Mouse (Mus musculus): ENCODE results near the gene Fam3c. TPM values are rescaled to one million over a fixed set of nuclear protein-coding genes. Genes with fewer than 3 reads are reported as not detected.

The Fam3c gene
- polyA plus RNA-seq, 1 experiment from 2014 or later: 18.5 TPM

DNA sequence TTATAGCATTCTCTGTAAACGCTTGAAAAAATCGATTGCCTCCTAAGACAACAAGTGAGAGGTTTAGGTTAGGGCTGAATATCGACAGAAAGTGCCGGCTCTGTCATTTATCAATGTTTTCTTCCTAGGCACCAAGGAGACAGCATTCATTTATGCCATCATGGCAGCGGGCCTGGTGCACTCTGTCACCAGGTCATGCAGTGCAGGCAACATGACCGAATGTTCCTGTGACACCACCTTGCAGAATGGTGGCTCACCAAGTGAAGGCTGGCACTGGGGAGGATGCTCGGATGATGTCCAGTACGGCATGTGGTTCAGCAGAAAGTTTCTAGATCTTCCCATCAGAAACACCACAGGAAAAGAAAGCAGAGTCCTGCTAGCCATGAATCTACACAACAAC lies 65.3 kb downstream of the Fam3c start:
- ATAC-seq (ENCODE audit: low read depth): no peak
- Histone ChIP-seq H3K4me1 (ENCODE audit: control insufficient read depth, low read depth, low read length) (no peaks in the 10 kb centered on the region; the same call in none of the 2 replicates), H3K4me3 (ENCODE audit: low read depth, low read length) (no peak overlapping the region), H3K27me3 (ENCODE audit: control insufficient read depth, insufficient read depth, low read depth, low read length) (peaks cover 35% of the 10 kb centered on the region), H3K4me2 (ENCODE audit: low read depth, low read length) (no peak overlapping the region), H3K9ac (ENCODE audit: low read depth, low read length) (no peak overlapping the region), H3K36me3 (ENCODE audit: control insufficient read depth, insufficient read depth) (no peaks in the 10 kb centered on the region), H3K9me3 (replicated peaks; ENCODE audit: control insufficient read depth, low read length) (no peaks in the 10 kb centered on the region), H3K27ac (ENCODE audit: low read length) (no peak overlapping the region)
- WGBS (ENCODE audit: insufficient replicate concordance): 56% methylated on average over 8 of the region's 8 CpGs

DNA sequence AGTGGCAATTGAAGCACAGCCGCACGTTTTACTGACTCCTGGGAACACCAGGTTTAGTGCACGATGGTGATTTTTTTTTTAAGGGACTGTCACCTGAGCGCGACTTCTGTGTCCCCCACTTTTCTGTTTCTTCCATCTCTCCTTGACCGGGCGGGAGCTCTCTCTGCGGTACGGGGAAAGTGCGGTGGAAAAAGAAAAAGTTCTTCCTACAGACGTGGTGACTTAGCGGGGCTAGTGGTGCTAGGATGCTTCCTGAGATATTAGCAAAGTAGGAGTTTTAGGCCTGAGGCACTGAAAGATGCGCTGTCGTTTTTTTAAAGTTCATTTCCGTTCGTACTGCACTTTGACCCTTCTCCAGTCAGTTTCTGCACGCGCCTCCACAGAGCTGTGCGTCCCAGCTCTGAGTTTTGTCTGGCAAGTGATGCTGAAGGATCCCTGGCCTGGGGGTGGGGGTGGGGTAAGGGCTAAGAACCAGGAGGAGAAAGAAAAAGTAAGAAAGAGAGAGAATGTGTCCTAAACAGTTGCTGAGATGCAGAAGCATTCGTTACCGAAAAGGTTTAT lies 66.5 kb downstream of the Fam3c start:
- WGBS (ENCODE audit: insufficient replicate concordance): 6% methylated on average over 21 of the region's 21 CpGs
- Histone ChIP-seq H3K4me2 (ENCODE audit: low read depth, low read length) (peak overlapping the region; percentile 55), H3K4me3 (ENCODE audit: low read depth, low read length) (peak overlapping the region; percentile 34), H3K27me3 (ENCODE audit: control insufficient read depth, insufficient read depth, low read depth, low read length) (peaks cover 35% of the 10 kb centered on the region), H3K4me1 (ENCODE audit: control insufficient read depth, low read depth, low read length) (no peaks in the 10 kb centered on the region; the same call in none of the 2 replicates), H3K27ac (ENCODE audit: low read length) (no peak overlapping the region), H3K9me3 (replicated peaks; ENCODE audit: control insufficient read depth, low read length) (no peaks in the 10 kb centered on the region), H3K36me3 (ENCODE audit: control insufficient read depth, insufficient read depth) (no peaks in the 10 kb centered on the region), H3K9ac (ENCODE audit: low read depth, low read length) (no peak overlapping the region)
- ATAC-seq (ENCODE audit: low read depth): no peak

DNA sequence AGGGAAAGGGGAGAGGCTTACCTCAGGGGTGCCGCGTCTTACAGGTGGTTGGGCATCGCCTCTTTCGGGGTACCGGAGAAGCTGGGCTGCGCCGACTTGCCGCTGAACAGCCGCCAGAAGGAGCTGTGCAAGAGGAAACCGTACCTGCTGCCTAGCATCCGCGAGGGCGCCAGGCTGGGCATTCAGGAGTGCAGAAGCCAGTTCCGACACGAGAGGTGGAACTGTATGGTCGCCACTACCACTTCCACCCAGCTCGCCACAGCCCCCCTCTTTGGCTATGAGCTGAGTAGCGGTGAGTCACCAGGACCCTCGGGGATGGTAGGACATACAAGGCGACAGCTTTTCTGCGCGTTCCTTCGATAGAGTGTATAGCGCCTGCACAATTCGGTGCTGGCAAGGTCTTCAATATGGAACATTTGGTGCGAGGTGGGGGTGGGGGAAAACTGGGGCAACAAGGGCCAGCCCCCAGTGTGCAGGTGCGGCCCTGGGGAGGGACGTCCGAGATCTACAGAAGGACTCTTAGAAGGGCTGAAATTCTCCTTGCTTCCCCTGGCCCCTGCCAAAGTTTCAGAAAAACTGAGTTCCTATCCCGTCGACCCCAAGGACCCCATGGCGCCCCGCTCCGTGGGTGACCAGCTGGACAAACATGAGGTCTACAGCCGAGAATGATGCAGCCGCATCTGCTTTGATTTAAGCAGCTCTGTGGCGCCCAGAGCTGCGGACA lies 67.1 kb downstream of the Fam3c start:
- Histone ChIP-seq H3K4me2 (ENCODE audit: low read depth, low read length) (peak overlapping the region; percentile 55), H3K4me3 (ENCODE audit: low read depth, low read length) (peak overlapping the region; percentile 34), H3K9me3 (replicated peaks; ENCODE audit: control insufficient read depth, low read length) (no peaks in the 10 kb centered on the region), H3K27ac (ENCODE audit: low read length) (no peak overlapping the region), H3K27me3 (ENCODE audit: control insufficient read depth, insufficient read depth, low read depth, low read length) (peaks cover 35% of the 10 kb centered on the region), H3K4me1 (ENCODE audit: control insufficient read depth, low read depth, low read length) (no peaks in the 10 kb centered on the region; the same call in none of the 2 replicates), H3K36me3 (ENCODE audit: control insufficient read depth, insufficient read depth) (no peaks in the 10 kb centered on the region), H3K9ac (ENCODE audit: low read depth, low read length) (no peak overlapping the region)
- ATAC-seq (ENCODE audit: low read depth): no peak
- WGBS (ENCODE audit: insufficient replicate concordance): 2% methylated on average over 38 of the region's 38 CpGs

DNA sequence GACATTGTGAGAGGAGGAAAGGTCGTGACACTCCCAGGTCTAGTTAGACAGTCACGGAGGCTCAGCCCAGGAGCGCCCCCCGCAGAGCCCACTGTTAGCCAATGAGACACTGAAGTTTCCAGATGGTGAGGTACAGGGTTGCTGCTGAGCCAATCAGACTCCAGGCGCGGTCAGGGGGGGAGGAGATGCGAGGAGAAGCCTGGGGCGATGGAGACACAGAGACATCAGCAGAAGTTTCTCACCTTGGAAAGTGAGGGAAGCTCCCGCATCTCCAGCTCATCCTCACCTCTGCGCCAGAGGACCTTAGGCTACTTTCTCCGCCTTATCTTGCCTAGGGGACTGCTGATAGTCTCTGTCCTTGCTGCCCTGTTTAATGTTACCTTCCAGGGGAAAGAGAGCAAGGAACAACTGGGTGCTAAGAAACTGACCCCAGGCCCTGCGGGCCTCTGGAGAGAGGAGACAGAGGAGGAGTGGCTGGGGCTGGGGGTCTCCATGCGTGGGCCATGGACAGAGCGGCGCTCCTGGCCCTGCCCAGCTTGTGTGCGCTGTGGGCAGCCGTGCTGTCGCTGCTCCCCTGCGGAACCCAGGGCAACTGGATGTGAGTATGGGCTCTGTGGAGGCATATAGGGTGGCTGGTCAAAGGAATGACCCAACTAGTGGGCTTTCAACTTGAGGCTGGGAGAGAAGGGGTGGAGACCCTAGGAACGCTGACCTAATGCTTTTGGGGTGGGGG lies 67.9 kb downstream of the Fam3c start, which contains the start of gene Wnt16:
Gene Wnt16, plus strand, starts transcription at position 224 of the 733 bp plus-strand sequence.
- Histone ChIP-seq H3K4me1 (ENCODE audit: control insufficient read depth, low read depth, low read length) (no peaks in the 10 kb centered on the region; the same call in none of the 2 replicates), H3K9ac (ENCODE audit: low read depth, low read length) (no peak within 1 kb of the TSS), H3K4me2 (ENCODE audit: low read depth, low read length) (peak within 1 kb of the TSS; percentile 55), H3K27me3 (ENCODE audit: control insufficient read depth, insufficient read depth, low read depth, low read length) (peaks cover 35% of the 10 kb centered on the region), H3K9me3 (replicated peaks; ENCODE audit: control insufficient read depth, low read length) (no peaks in the 10 kb centered on the region), H3K27ac (ENCODE audit: low read length) (no peak within 1 kb of the TSS), H3K4me3 (ENCODE audit: low read depth, low read length) (peak within 1 kb of the TSS; percentile 34), H3K36me3 (ENCODE audit: control insufficient read depth, insufficient read depth) (no peaks in the 10 kb centered on the region)
- WGBS (ENCODE audit: insufficient replicate concordance): 3% methylated on average over 20 of the region's 20 CpGs
- ATAC-seq (ENCODE audit: low read depth): no peak

DNA sequence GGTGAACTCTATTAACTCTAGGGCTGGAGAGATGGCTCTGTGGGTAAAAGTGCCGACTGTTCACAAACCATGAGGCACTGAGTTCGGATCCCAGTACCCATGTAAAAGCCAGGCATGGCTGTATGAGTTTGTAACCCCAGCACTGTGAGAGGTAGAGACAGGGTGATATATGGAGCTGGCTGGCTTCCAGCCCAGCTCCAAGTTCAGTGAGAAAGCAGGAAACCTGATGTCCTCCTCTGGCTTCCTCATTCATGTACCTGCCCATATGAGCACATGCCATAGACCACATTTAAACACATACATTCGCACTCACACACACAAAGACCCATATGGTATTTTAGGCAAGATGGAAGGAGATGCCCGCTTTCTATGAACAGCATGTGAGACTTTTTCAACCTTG lies 73.6 kb downstream of the Fam3c start:
- H3K36me3 ChIP-seq (ENCODE audit: control insufficient read depth, insufficient read depth): no peaks in the 10 kb centered on the region
- H3K4me3 ChIP-seq (ENCODE audit: low read depth, low read length): no peak overlapping the region
- H3K4me1 ChIP-seq (ENCODE audit: control insufficient read depth, low read depth, low read length): no peaks in the 10 kb centered on the region
- no peak overlapping the region for H3K9ac ChIP-seq (ENCODE audit: low read depth, low read length)
- no peak for ATAC-seq (ENCODE audit: low read depth)
- peaks cover 4% of the 10 kb centered on the region for H3K27me3 ChIP-seq (ENCODE audit: control insufficient read depth, insufficient read depth, low read depth, low read length)
- no peak overlapping the region for H3K4me2 ChIP-seq (ENCODE audit: low read depth, low read length)
- 69% methylated on average over 4 of the region's 4 CpGs for WGBS (ENCODE audit: insufficient replicate concordance)
- H3K27ac ChIP-seq (ENCODE audit: low read length): no peak overlapping the region
- no peaks in the 10 kb centered on the region for H3K9me3 ChIP-seq (replicated peaks; ENCODE audit: control insufficient read depth, low read length)

DNA sequence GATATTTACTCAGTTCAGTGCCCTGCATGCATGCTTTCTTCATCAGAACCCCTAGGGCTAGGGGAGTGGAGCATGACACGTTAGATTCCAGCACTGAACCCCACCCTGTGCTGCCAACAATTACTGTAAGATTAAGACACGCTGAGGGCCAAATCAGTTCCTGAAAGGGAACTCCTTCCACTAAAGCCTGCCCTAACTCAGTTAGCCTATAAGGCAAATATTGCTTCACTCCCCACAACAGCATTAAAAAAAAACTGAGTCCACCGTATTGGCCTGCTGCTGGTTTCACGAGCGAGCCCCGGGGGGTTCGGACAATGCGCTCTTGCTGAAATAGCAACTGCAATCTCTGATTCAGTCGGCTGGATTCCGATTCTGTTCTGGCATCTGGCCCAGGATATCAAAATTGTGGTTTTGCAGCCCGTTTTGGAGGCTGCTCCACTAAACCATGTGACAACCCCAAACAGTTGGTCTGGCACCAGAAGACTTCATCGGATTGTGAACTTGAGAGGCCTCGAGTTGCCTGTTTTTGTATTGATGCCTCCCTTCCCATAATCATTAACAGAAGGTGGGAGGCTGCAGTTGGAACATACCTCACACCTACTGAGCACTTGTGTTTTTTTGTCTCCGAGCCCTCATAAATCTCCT lies 75.7 kb downstream of the Fam3c start:
- ATAC-seq (ENCODE audit: low read depth): peak; percentile 74
- no peaks in the 10 kb centered on the region for H3K36me3 ChIP-seq (ENCODE audit: control insufficient read depth, insufficient read depth)
- H3K4me2 ChIP-seq (ENCODE audit: low read depth, low read length): peak overlapping the region; percentile 32
- no peaks in the 10 kb centered on the region for H3K9me3 ChIP-seq (replicated peaks; ENCODE audit: control insufficient read depth, low read length)
- 0 out of 2 replicates have a peak overlapping the region, but pooled peaks have one; percentile 29 for H3K27ac ChIP-seq (ENCODE audit: low read length)
- WGBS (ENCODE audit: insufficient replicate concordance): 50% methylated on average over 14 of the region's 14 CpGs
- H3K4me3 ChIP-seq (ENCODE audit: low read depth, low read length): peak overlapping the region; percentile 19; the same call in 1 of the 2 replicates
- no peak overlapping the region for H3K9ac ChIP-seq (ENCODE audit: low read depth, low read length)
- no peaks in the 10 kb centered on the region for H3K4me1 ChIP-seq (ENCODE audit: control insufficient read depth, low read depth, low read length)
- no peaks in the 10 kb centered on the region for H3K27me3 ChIP-seq (ENCODE audit: control insufficient read depth, insufficient read depth, low read depth, low read length)

DNA sequence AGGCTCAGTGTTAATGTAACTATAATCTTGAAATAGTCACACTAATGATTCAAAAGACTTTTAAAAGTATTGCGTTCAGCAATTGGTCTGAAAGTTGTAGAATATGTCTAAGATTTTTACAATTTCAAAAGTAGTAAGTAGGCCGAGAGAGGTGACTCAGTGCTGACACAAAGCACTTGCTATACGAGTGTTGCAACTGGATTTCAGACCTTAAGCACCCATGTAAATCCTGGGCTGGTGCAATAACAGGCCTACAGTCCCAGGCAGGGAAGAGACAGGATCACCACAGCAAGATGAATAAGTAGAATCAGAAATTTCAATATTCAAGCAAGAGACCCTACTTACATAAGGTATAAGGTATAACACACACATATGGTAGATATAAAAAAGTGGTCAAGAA lies 78.1 kb downstream of the Fam3c start:
- Histone ChIP-seq H3K36me3 (ENCODE audit: control insufficient read depth, insufficient read depth) (no peaks in the 10 kb centered on the region), H3K4me2 (ENCODE audit: low read depth, low read length) (no peak overlapping the region), H3K9ac (ENCODE audit: low read depth, low read length) (no peak overlapping the region), H3K4me1 (ENCODE audit: control insufficient read depth, low read depth, low read length) (no peaks in the 10 kb centered on the region), H3K9me3 (replicated peaks; ENCODE audit: control insufficient read depth, low read length) (no peaks in the 10 kb centered on the region), H3K27me3 (ENCODE audit: control insufficient read depth, insufficient read depth, low read depth, low read length) (no peaks in the 10 kb centered on the region), H3K27ac (ENCODE audit: low read length) (no peak overlapping the region), H3K4me3 (ENCODE audit: low read depth, low read length) (no peak overlapping the region)
- WGBS (ENCODE audit: insufficient replicate concordance): 64% methylated on average over 3 of the region's 3 CpGs
- ATAC-seq (ENCODE audit: low read depth): no peak

DNA sequence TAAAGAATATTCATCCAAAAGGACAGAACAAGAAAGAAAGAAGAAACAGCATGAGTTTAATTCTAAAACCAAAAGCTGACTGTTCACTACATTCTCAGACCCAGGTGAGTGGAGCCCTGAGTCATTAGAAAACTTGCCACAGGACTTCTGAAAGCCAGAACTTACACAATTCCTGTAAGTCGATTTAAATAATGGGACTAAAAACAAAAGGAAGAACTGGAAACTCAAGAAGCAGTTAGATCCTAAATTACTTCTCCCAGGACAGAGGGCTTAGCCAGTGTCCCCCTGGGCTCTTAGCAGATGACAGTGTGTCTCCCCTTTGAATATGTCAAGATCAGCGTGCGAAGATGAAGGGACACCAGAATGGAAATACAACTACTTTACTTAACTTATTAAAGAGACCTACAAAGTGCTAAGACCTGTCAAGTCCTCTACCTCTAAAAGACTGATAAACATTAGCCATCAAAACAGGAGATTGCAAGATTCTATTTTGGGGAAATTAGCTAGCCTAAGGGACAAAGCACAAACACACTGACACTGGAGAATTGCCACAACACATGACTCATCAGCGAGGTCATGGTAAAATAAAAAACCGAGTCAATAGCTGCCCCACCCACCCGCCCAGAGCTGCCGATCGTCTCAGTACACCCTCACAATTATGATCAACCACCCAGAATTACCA lies 86.1 kb downstream of the Fam3c start:
- no peak overlapping the region for H3K27ac ChIP-seq (ENCODE audit: low read length)
- H3K9me3 ChIP-seq (replicated peaks; ENCODE audit: control insufficient read depth, low read length): no peaks in the 10 kb centered on the region
- WGBS (ENCODE audit: insufficient replicate concordance): 41% methylated on average over 8 of the region's 8 CpGs
- H3K36me3 ChIP-seq (ENCODE audit: control insufficient read depth, insufficient read depth): no peaks in the 10 kb centered on the region
- ATAC-seq (ENCODE audit: low read depth): no peak
- H3K9ac ChIP-seq (ENCODE audit: low read depth, low read length): no peak overlapping the region
- H3K4me2 ChIP-seq (ENCODE audit: low read depth, low read length): no peak overlapping the region
- H3K27me3 ChIP-seq (ENCODE audit: control insufficient read depth, insufficient read depth, low read depth, low read length): no peaks in the 10 kb centered on the region
- H3K4me1 ChIP-seq (ENCODE audit: control insufficient read depth, low read depth, low read length): no peaks in the 10 kb centered on the region
- H3K4me3 ChIP-seq (ENCODE audit: low read depth, low read length): no peak overlapping the region
